Mouse (Mus musculus) brain, adult 2 months (tissue): ENCODE measurements around the gene Col6a5.
A peak's percentile ranks its signal among the peaks of the same experiment; 100 is the strongest.
"Not testable (repeated sequence)": the region's sequence is repeated elsewhere in the genome, so short reads cannot be mapped to it uniquely, and the experiment has no call there.

Source experiments
- DNase-seq: peaks from one replicate; pipeline ENCODE4 v3.0.0; 2011; ENCODE audit warnings: low read depth, low spot score

Col6a5 gene

GRCm38 (mm10) chr9:105910166-105910565 lies 50.3 kb downstream of the Col6a5 start:
- peak; percentile 80 for DNase-seq

- DNase-seq = no peak
These were observed 51.1 kb downstream of the Col6a5 start for GRCm38 (mm10) chr9:105909352-105909751.

- no peak for DNase-seq
These were observed 53.0 kb downstream of the Col6a5 start for GRCm38 (mm10) chr9:105907411-105907810.

GRCm38 (mm10) chr9:105887521-105887920 lies 72.9 kb downstream of the Col6a5 start:
- DNase-seq = peak; percentile 76

- peak; percentile 46 for DNase-seq
These were observed 75.6 kb downstream of the Col6a5 start for GRCm38 (mm10) chr9:105884656-105885430.

- DNase-seq = no peak
These were observed 79.7 kb downstream of the Col6a5 start for GRCm38 (mm10) chr9:105880743-105881142.

- no peak for DNase-seq
These were observed 81.9 kb downstream of the Col6a5 start for GRCm38 (mm10) chr9:105878365-105879108.

- DNase-seq = no peak
These were observed 84.3 kb downstream of the Col6a5 start for GRCm38 (mm10) chr9:105876124-105876523.

- DNase-seq = no peak
These were observed 88.8 kb downstream of the Col6a5 start for GRCm38 (mm10) chr9:105871643-105872042.

GRCm38 (mm10) chr9:105857773-105858172 lies 102.7 kb downstream of the Col6a5 start:
- peak; percentile 71 for DNase-seq

GRCm38 (mm10) chr9:105852778-105853065 lies 107.7 kb downstream of the Col6a5 start:
- no peak for DNase-seq

GRCm38 (mm10) chr9:105852015-105852777 lies 108.2 kb downstream of the Col6a5 start:
- peak; percentile 22 for DNase-seq

GRCm38 (mm10) chr9:105851011-105851410 lies 109.4 kb downstream of the Col6a5 start:
- no peak for DNase-seq

GRCm38 (mm10) chr9:105848396-105848795 lies 112.0 kb downstream of the Col6a5 start:
- no peak for DNase-seq

- DNase-seq = no peak
These were observed 113.2 kb downstream of the Col6a5 start for GRCm38 (mm10) chr9:105847261-105847660.

GRCm38 (mm10) chr9:105841386-105841785 lies 119.1 kb downstream of the Col6a5 start:
- not testable (repeated sequence) for DNase-seq

- no peak for DNase-seq
These were observed 121.3 kb downstream of the Col6a5 start for GRCm38 (mm10) chr9:105839147-105839515.

GRCm38 (mm10) chr9:105838396-105839146 lies 121.9 kb downstream of the Col6a5 start:
- no peak for DNase-seq

GRCm38 (mm10) chr9:105835587-105835986 lies 124.9 kb downstream of the Col6a5 start:
- DNase-seq = no peak

GRCm38 (mm10) chr9:105834799-105835198 lies 125.6 kb downstream of the Col6a5 start:
- DNase-seq = no peak

- no peak for DNase-seq
These were observed 129.2 kb downstream of the Col6a5 start for GRCm38 (mm10) chr9:105831291-105831690.
